Mouse (Mus musculus): ENCODE results near the gene Cln3. TPM values are rescaled to one million over a fixed set of nuclear protein-coding genes. Genes with fewer than 3 reads are reported as not detected.

The Cln3 gene
- polyA plus RNA-seq, 1 experiment from 2014 or later, result 17.6 TPM

- no peaks in the 10 kb centered on the region for H3K9me3 ChIP-seq (replicated peaks)
- 74% methylated on average over 5 of the region's 5 CpGs for WGBS
- H3K9ac ChIP-seq, result no peak overlapping the region
- H3K4me3 ChIP-seq, result no peak overlapping the region
- no peak overlapping the region for H3K4me2 ChIP-seq
- no peaks in the 10 kb centered on the region for H3K4me1 ChIP-seq (replicated peaks)
- no peaks in the 10 kb centered on the region for H3K36me3 ChIP-seq
- 0 out of 2 replicates have a peak, but pooled peaks cover 16% of the 10 kb centered on the region for H3K27me3 ChIP-seq
- H3K27ac ChIP-seq, result no peak overlapping the region
- ATAC-seq (replicated peaks; ENCODE audit: insufficient number of reproducible peaks, insufficient read depth, low FRiP score, low read depth), result no peak
Measured at GRCm38 (mm10) chr7:126595890-126596289, 10.3 kb upstream of the Cln3 start.

DNA sequence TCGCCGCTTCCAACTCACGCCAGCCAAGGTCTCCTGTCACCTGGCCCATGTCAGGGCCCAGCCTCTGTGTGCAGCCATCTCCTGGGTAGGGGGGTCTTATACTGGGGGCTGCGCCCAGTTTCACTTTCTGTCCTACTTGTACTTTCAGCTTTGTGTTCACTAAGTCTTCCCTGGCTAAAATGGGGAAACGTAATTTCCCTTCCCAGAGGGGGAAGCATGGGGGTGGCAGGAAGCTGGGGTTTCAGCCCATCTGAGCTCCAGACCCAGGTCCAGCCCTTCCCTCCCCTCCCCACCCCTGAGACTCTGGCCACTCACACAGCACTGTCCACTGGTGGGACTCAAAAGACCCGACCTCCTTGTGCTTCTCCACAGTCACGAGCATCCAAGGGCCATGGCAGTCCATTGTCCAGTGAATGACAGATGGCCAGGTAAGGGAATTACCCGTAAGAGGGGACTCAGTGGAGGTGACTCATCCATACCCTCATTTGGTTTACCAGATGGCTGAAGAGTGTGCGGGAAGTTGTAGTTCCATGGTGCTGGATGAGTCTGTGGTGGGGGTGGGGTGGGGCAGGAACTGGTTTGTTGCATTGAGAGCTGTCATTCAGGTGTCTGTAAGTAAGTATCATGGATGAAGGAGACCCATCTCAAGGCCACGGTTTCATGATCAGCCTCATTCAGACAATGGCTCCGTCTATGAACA lies 9.4 kb upstream of the Cln3 start, which contains the start of gene Il27:
Gene Il27 (minus strand): TSS at position 80 of the 700 bp plus-strand sequence.
- 74% methylated on average over 11 of the region's 11 CpGs for WGBS
- Histone ChIP-seq H3K27me3 (0 out of 2 replicates have a peak, but pooled peaks cover 16% of the 10 kb centered on the region), H3K27ac (no peak within 1 kb of the TSS), H3K9ac (no peak within 1 kb of the TSS), H3K9me3 (replicated peaks) (no peaks in the 10 kb centered on the region), H3K4me3 (no peak within 1 kb of the TSS), H3K4me1 (replicated peaks) (no peaks in the 10 kb centered on the region), H3K4me2 (no peak within 1 kb of the TSS), H3K36me3 (no peaks in the 10 kb centered on the region)
- ATAC-seq (replicated peaks; ENCODE audit: insufficient number of reproducible peaks, insufficient read depth, low FRiP score, low read depth), result no peak

GRCm38 (mm10) chr7:126587779-126588178 lies 2.2 kb upstream of the Cln3 start:
- Histone ChIP-seq H3K9ac (no peak overlapping the region), H3K36me3 (no peaks in the 10 kb centered on the region), H3K9me3 (replicated peaks) (no peaks in the 10 kb centered on the region), H3K27ac (no peak overlapping the region), H3K4me3 (0 out of 2 replicates have a peak overlapping the region, but pooled peaks have one; percentile 1), H3K4me2 (peak overlapping the region; percentile 38), H3K27me3 (peaks cover 29% of the 10 kb centered on the region), H3K4me1 (replicated peaks) (peaks cover 5% of the 10 kb centered on the region; the same call in 1 of the 2 replicates)
- ATAC-seq (replicated peaks; ENCODE audit: insufficient number of reproducible peaks, insufficient read depth, low FRiP score, low read depth), result no peak
- WGBS, result 10% methylated on average over 16 of the region's 16 CpGs

DNA sequence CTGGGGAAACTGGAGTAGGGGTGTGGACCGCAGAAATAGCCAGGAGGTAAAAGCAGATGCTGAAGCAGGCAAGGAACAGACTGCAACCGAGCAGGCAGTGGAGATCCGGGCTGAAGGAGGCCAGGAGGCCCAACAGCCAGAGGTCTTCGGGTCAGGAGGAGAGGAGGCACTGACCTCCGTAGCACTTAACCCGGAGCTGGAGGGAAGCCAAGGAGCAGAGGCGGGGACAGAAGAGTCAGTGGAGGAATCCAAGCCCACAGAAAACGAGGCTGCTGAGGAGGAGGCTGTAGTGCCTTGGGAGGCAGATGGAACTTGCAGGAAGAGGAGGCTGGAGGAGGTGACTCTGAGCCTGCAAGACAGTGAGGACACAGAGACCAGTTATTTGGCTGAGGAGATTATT lies 1.2 kb upstream of the Cln3 start:
- Histone ChIP-seq H3K27me3 (peaks cover 21% of the 10 kb centered on the region), H3K36me3 (no peaks in the 10 kb centered on the region), H3K27ac (no peak overlapping the region), H3K4me3 (no peak overlapping the region), H3K9ac (no peak overlapping the region), H3K4me2 (no peak overlapping the region), H3K4me1 (replicated peaks) (peaks cover 12% of the 10 kb centered on the region; the same call in 1 of the 2 replicates), H3K9me3 (replicated peaks) (no peaks in the 10 kb centered on the region)
- 37% methylated on average over 8 of the region's 8 CpGs for WGBS
- ATAC-seq (replicated peaks; ENCODE audit: insufficient number of reproducible peaks, insufficient read depth, low FRiP score, low read depth), result no peak

GRCm38 (mm10) chr7:126584506-126584977 lies 1.1 kb downstream of the Cln3 start, which contains the start of gene Apobr:
Apobr (plus strand) TSS chr7:126584942.
- Histone ChIP-seq H3K27ac (0 out of 2 replicates have a peak within 1 kb of the TSS, but pooled peaks have one; percentile 83), H3K36me3 (no peaks in the 10 kb centered on the region; the same call in 1 of the 2 replicates), H3K9ac (no peak within 1 kb of the TSS), H3K27me3 (peaks cover 21% of the 10 kb centered on the region), H3K4me1 (replicated peaks) (peaks cover 14% of the 10 kb centered on the region; the same call in 1 of the 2 replicates), H3K4me2 (peak within 1 kb of the TSS; percentile 91), H3K4me3 (peak within 1 kb of the TSS; percentile 67), H3K9me3 (replicated peaks) (no peaks in the 10 kb centered on the region)
- 68% methylated on average over 8 of the region's 8 CpGs for WGBS
- no peak for ATAC-seq (replicated peaks; ENCODE audit: insufficient number of reproducible peaks, insufficient read depth, low FRiP score, low read depth)

- H3K27me3 ChIP-seq, result peaks cover 20% of the 10 kb centered on the region
- peak overlapping the region; percentile 67 for H3K4me3 ChIP-seq
- peaks cover 14% of the 10 kb centered on the region; the same call in 1 of the 2 replicates for H3K4me1 ChIP-seq (replicated peaks)
- H3K4me2 ChIP-seq, result peak overlapping the region; percentile 91
- H3K9me3 ChIP-seq (replicated peaks), result no peaks in the 10 kb centered on the region
- peak overlapping the region; percentile 83 for H3K27ac ChIP-seq
- WGBS, result 55% methylated on average over 6 of the region's 6 CpGs
- H3K36me3 ChIP-seq, result no peaks in the 10 kb centered on the region; the same call in 1 of the 2 replicates
- ATAC-seq (replicated peaks; ENCODE audit: insufficient number of reproducible peaks, insufficient read depth, low FRiP score, low read depth), result no peak
- H3K9ac ChIP-seq, result no peak overlapping the region; the same call in 1 of the 2 replicates
Measured at GRCm38 (mm10) chr7:126583761-126584160, 1.9 kb downstream of the Cln3 start.

DNA sequence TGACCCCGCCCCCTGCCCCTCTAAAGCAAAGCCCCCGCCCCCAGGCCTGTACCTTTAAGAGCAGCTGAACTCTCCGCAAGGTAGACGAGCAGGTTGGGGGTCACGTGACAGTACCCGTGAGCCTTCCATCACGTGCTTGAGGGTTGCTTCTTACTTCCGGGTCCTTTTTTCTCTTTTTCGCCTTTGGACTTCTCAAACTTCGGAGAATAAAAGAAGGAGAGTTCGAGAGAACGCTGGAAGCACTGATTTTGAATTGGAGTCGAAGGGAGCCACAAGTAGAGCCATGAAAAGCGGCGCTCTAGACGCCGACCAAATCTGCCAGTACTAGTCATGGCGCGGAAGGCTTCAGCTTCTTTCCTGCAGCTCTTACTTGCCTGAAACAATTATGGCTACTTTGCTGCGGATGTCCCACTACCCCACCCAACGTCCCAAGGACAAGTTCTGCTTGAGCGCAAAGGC lies 2.3 kb downstream of the Cln3 start:
- no peaks in the 10 kb centered on the region for H3K9me3 ChIP-seq (replicated peaks)
- H3K27me3 ChIP-seq, result peaks cover 15% of the 10 kb centered on the region
- peak overlapping the region; percentile 64 for H3K9ac ChIP-seq
- peak overlapping the region; percentile 83 for H3K27ac ChIP-seq
- H3K4me1 ChIP-seq (replicated peaks), result peaks cover 14% of the 10 kb centered on the region; the same call in 1 of the 2 replicates
- peak overlapping the region; percentile 91 for H3K4me2 ChIP-seq
- no peaks in the 10 kb centered on the region; the same call in 1 of the 2 replicates for H3K36me3 ChIP-seq
- ATAC-seq (replicated peaks; ENCODE audit: insufficient number of reproducible peaks, insufficient read depth, low FRiP score, low read depth), result peak; percentile 72
- WGBS, result 1% methylated on average over 22 of the region's 22 CpGs
- H3K4me3 ChIP-seq, result peak overlapping the region; percentile 67

DNA sequence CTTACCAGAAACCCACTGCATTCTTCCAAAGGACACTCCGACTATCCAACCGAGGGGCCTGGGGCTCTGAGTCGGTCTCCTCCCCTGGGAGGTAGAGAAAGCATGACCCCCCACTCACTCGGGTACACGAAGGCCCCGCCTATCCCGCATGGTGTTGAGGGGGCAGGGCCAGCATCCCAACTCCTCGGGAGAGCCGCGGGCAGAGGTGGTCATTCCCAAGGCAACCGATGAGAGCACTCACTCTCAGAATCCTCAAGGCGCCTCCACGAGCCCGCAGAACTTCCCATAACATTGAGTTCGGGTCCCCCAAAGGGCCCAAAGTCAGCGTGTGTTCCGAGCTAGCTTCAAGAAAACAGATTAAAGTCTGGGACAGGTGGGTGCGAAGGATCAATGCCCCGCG lies 2.9 kb downstream of the Cln3 start:
- H3K36me3 ChIP-seq, result no peaks in the 10 kb centered on the region; the same call in 1 of the 2 replicates
- peaks cover 13% of the 10 kb centered on the region; the same call in 1 of the 2 replicates for H3K27me3 ChIP-seq
- peaks cover 14% of the 10 kb centered on the region; the same call in 1 of the 2 replicates for H3K4me1 ChIP-seq (replicated peaks)
- H3K4me2 ChIP-seq, result peak overlapping the region; percentile 91
- H3K9me3 ChIP-seq (replicated peaks), result no peaks in the 10 kb centered on the region
- peak overlapping the region; percentile 83; the same call in 1 of the 2 replicates for H3K27ac ChIP-seq
- H3K4me3 ChIP-seq, result peak overlapping the region; percentile 67
- peak overlapping the region; percentile 64 for H3K9ac ChIP-seq
- WGBS, result 2% methylated on average over 20 of the region's 20 CpGs
- peak; percentile 58 for ATAC-seq (replicated peaks; ENCODE audit: insufficient number of reproducible peaks, insufficient read depth, low FRiP score, low read depth)

DNA sequence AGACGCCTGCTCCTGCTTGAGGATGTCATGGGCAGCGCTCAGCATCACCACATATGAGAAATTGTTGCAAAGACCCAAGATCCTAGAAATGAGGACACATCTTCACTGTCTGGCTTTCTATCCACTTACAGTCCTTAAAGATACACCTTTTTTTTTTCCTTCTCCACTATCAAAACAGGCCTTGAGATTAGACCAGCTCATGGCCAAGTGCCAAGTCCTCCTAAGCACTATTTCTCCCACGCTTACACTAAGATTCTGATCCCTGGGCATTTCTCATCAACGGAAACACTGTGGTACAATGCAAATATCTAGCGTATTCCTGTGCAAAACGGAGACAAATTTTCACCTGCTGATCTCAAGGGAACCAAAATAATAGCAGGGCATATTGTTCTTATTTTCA lies 4.0 kb downstream of the Cln3 start:
- Histone ChIP-seq H3K27ac (no peak overlapping the region), H3K27me3 (peaks cover 13% of the 10 kb centered on the region; the same call in 1 of the 2 replicates), H3K9ac (no peak overlapping the region), H3K4me3 (no peak overlapping the region), H3K9me3 (replicated peaks) (no peaks in the 10 kb centered on the region), H3K4me1 (replicated peaks) (peaks cover 14% of the 10 kb centered on the region; the same call in 1 of the 2 replicates), H3K4me2 (no peak overlapping the region), H3K36me3 (peaks cover 5% of the 10 kb centered on the region; the same call in 1 of the 2 replicates)
- 70% methylated on average over 6 of the region's 6 CpGs for WGBS
- no peak for ATAC-seq (replicated peaks; ENCODE audit: insufficient number of reproducible peaks, insufficient read depth, low FRiP score, low read depth)

DNA sequence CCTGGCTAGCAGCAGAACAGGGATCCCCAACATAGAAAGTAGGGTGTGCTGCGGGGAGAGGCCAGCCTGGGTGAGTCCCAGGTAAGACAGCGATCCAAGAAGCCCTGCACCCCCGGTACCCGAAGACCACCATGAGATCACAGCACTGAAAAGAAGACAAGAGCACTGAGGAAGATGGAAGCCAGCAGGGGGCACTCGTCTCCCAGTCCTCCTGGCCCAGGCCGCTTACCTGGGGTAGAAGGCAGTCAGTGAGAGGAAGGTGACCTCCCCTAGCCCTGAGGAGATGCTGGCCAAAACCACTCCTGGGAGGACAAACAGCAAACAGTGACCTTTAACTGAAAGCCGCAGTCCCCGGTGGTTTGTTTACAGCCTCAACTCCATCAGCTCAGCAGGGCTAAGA lies 6.4 kb downstream of the Cln3 start:
- no peak overlapping the region for H3K4me3 ChIP-seq
- no peaks in the 10 kb centered on the region for H3K9me3 ChIP-seq (replicated peaks)
- H3K4me2 ChIP-seq, result no peak overlapping the region
- 52% methylated on average over 8 of the region's 8 CpGs for WGBS
- peaks cover 14% of the 10 kb centered on the region; the same call in 1 of the 2 replicates for H3K4me1 ChIP-seq (replicated peaks)
- no peaks in the 10 kb centered on the region for H3K27me3 ChIP-seq
- H3K27ac ChIP-seq, result no peak overlapping the region
- no peak for ATAC-seq (replicated peaks; ENCODE audit: insufficient number of reproducible peaks, insufficient read depth, low FRiP score, low read depth)
- H3K9ac ChIP-seq, result no peak overlapping the region
- peaks cover 13% of the 10 kb centered on the region; the same call in 1 of the 2 replicates for H3K36me3 ChIP-seq

DNA sequence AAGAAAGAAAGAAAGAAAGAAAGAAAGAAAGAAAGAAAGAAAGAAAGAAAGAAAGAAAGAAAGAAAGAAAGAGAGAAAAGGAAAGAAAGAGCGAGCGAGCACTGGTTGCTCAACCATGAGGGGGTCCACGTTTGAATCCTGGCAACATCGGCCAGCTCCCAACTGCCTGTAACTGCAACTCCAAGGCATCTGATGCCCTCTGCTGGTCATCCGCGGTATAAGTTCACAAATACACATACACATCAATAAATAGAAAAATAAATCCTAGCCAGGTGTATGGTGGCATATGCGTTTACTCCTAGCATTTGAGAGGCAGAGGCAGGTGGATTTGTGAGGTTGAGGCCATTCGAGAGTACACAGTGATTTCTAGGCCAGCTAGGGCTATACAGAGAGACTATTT lies 8.7 kb downstream of the Cln3 start:
- 55% methylated on average over 8 of the region's 8 CpGs for WGBS

More for the DNA sequence above, 8.7 kb downstream of the Cln3 start:
- no peak overlapping the region for H3K4me3 ChIP-seq
- H3K9ac ChIP-seq, result no peak overlapping the region
- no peaks in the 10 kb centered on the region for H3K9me3 ChIP-seq (replicated peaks)
- H3K27ac ChIP-seq, result no peak overlapping the region
- ATAC-seq (replicated peaks; ENCODE audit: insufficient number of reproducible peaks, insufficient read depth, low FRiP score, low read depth), result no peak
- no peak overlapping the region for H3K4me2 ChIP-seq
- no peaks in the 10 kb centered on the region for H3K27me3 ChIP-seq
- H3K36me3 ChIP-seq, result peaks cover 13% of the 10 kb centered on the region; the same call in 1 of the 2 replicates
- peaks cover 4% of the 10 kb centered on the region; the same call in 1 of the 2 replicates for H3K4me1 ChIP-seq (replicated peaks)
